Mouse (Mus musculus): ENCODE results near the gene Fmod. TPM values are rescaled to one million over a fixed set of nuclear protein-coding genes. Genes with fewer than 3 reads are reported as not detected.

Gene Fmod
- polyA plus RNA-seq, 1 experiment, result 1.4 TPM

GRCm38 (mm10) chr1:134055058-134055457 is 18.0 kb downstream of the Fmod start:
- WGBS, result 33% methylated on average over 9 of the region's 9 CpGs
- DNase-seq (ENCODE audit: low read depth, low spot score), result no peak

GRCm38 (mm10) chr1:134055666-134056245 is 18.7 kb downstream of the Fmod start:
- 56% methylated on average over 9 of the region's 9 CpGs for WGBS
- DNase-seq (ENCODE audit: low read depth, low spot score), result no peak

GRCm38 (mm10) chr1:134056285-134056684 is 19.2 kb downstream of the Fmod start:
- 71% methylated on average over 4 of the region's 4 CpGs for WGBS
- no peak for DNase-seq (ENCODE audit: low read depth, low spot score)

- 58% methylated on average over 8 of the region's 8 CpGs for WGBS
- no peak for DNase-seq (ENCODE audit: low read depth, low spot score)
These were observed 20.7 kb downstream of the Fmod start for GRCm38 (mm10) chr1:134057736-134058135.

- WGBS, result 34% methylated on average over 6 of the region's 6 CpGs
- DNase-seq (ENCODE audit: low read depth, low spot score), result no peak
These were observed 21.8 kb downstream of the Fmod start for GRCm38 (mm10) chr1:134058870-134059269.

- no peak for DNase-seq (ENCODE audit: low read depth, low spot score)
- WGBS, result 49% methylated on average over 16 of the region's 16 CpGs
These were observed 23.0 kb downstream of the Fmod start for GRCm38 (mm10) chr1:134059739-134060695.

GRCm38 (mm10) chr1:134060849-134061569 is 24.0 kb downstream of the Fmod start:
- peak; percentile 95 for DNase-seq (ENCODE audit: low read depth, low spot score)
- under 1% methylated on average over 30 of the region's 31 CpGs for WGBS

GRCm38 (mm10) chr1:134061915-134062314 is 24.9 kb downstream of the Fmod start:
- 70% methylated on average over 3 of the region's 3 CpGs for WGBS
- DNase-seq (ENCODE audit: low read depth, low spot score), result no peak

GRCm38 (mm10) chr1:134062411-134063085 is 25.5 kb downstream of the Fmod start:
- WGBS, result 25% methylated on average over 11 of the region's 11 CpGs
- no peak for DNase-seq (ENCODE audit: low read depth, low spot score)

GRCm38 (mm10) chr1:134063086-134063772 is 26.2 kb downstream of the Fmod start:
- WGBS, result 9% methylated on average over 33 of the region's 33 CpGs
- DNase-seq (ENCODE audit: low read depth, low spot score), result no peak

GRCm38 (mm10) chr1:134063773-134064125 is 26.7 kb downstream of the Fmod start:
- DNase-seq (ENCODE audit: low read depth, low spot score), result no peak
- 14% methylated on average over 9 of the region's 9 CpGs for WGBS

GRCm38 (mm10) chr1:134064296-134064831 is 27.3 kb downstream of the Fmod start:
- no peak for DNase-seq (ENCODE audit: low read depth, low spot score)
- 62% methylated on average over 2 of the region's 2 CpGs for WGBS

- no peak for DNase-seq (ENCODE audit: low read depth, low spot score)
- WGBS, result 14% methylated on average over 4 of the region's 4 CpGs
These were observed 28.3 kb downstream of the Fmod start for GRCm38 (mm10) chr1:134065241-134065809.

- no peak for DNase-seq (ENCODE audit: low read depth, low spot score)
- 37% methylated on average over 3 of the region's 3 CpGs for WGBS
These were observed 29.5 kb downstream of the Fmod start for GRCm38 (mm10) chr1:134066554-134066953.

- DNase-seq (ENCODE audit: low read depth, low spot score), result no peak
- WGBS, result 7% methylated on average over 8 of the region's 8 CpGs
These were observed 30.1 kb downstream of the Fmod start for GRCm38 (mm10) chr1:134067143-134067619.

GRCm38 (mm10) chr1:134070099-134070669 is 33.1 kb downstream of the Fmod start:
- DNase-seq (ENCODE audit: low read depth, low spot score), result no peak
- WGBS, result 26% methylated on average over 8 of the region's 8 CpGs

GRCm38 (mm10) chr1:134071411-134072018 is 34.5 kb downstream of the Fmod start:
- 25% methylated on average over 10 of the region's 10 CpGs for WGBS
- DNase-seq (ENCODE audit: low read depth, low spot score), result no peak

GRCm38 (mm10) chr1:134073061-134073564 is 36.1 kb downstream of the Fmod start:
- DNase-seq (ENCODE audit: low read depth, low spot score), result no peak

More at GRCm38 (mm10) chr1:134073061-134073564, 36.1 kb downstream of the Fmod start:
- 80% methylated on average over 6 of the region's 6 CpGs for WGBS

Data from large intestine, adult 2 months (tissue).